Mouse (Mus musculus): ENCODE data around the gene Pycr2. TPM values are rescaled to one million over a fixed set of nuclear protein-coding genes. Genes with fewer than 3 reads are reported as not detected.
"Not testable (repeated sequence)": the region's sequence is repeated elsewhere in the genome, so short reads cannot be mapped to it uniquely, and the experiment has no call there.

Pycr2 gene
- polyA plus RNA-seq, 1 experiment from 2014 or later = 64.3 TPM

GRCm38 (mm10) chr1:180924737-180925136 lies 20.6 kb downstream of the Pycr2 start:
- Histone ChIP-seq H3K27me3 (ENCODE audit: control insufficient read depth, insufficient read depth, low read length) (no peaks in the 10 kb centered on the region), H3K4me1 (ENCODE audit: control insufficient read depth, insufficient read depth, low read length) (no peaks in the 10 kb centered on the region), H3K9ac (ENCODE audit: low read depth, low read length) (no peak overlapping the region), H3K4me2 (no peak overlapping the region), H3K27ac (ENCODE audit: low read depth, low read length) (no peak overlapping the region), H3K4me3 (ENCODE audit: low read depth, low read length) (no peak overlapping the region), H3K36me3 (ENCODE audit: control insufficient read depth, insufficient read depth, low read length) (no peaks in the 10 kb centered on the region), H3K9me3 (replicated peaks; ENCODE audit: control insufficient read depth, low read length) (no peaks in the 10 kb centered on the region)
- ATAC-seq (replicated peaks; ENCODE audit: insufficient number of reproducible peaks, low FRiP score, low TSS enrichment) = no peak
- 38% methylated on average over 2 of the region's 2 CpGs for WGBS (ENCODE audit: insufficient replicate concordance)

GRCm38 (mm10) chr1:180926286-180926685 lies 22.2 kb downstream of the Pycr2 start:
- 56% methylated on average over 4 of the region's 4 CpGs for WGBS (ENCODE audit: insufficient replicate concordance)
- ATAC-seq (replicated peaks; ENCODE audit: insufficient number of reproducible peaks, low FRiP score, low TSS enrichment) = no peak
- H3K9me3 ChIP-seq (replicated peaks; ENCODE audit: control insufficient read depth, low read length) = no peaks in the 10 kb centered on the region

GRCm38 (mm10) chr1:180929599-180929998 lies 25.5 kb downstream of the Pycr2 start:
- Histone ChIP-seq H3K4me3 (ENCODE audit: low read depth, low read length) (no peak overlapping the region), H3K4me2 (no peak overlapping the region), H3K9me3 (replicated peaks; ENCODE audit: control insufficient read depth, low read length) (no peaks in the 10 kb centered on the region), H3K36me3 (ENCODE audit: control insufficient read depth, insufficient read depth, low read length) (no peaks in the 10 kb centered on the region), H3K27me3 (ENCODE audit: control insufficient read depth, insufficient read depth, low read length) (peaks cover 16% of the 10 kb centered on the region), H3K4me1 (ENCODE audit: control insufficient read depth, insufficient read depth, low read length) (no peaks in the 10 kb centered on the region), H3K27ac (ENCODE audit: low read depth, low read length) (no peak overlapping the region), H3K9ac (ENCODE audit: low read depth, low read length) (no peak overlapping the region)
- ATAC-seq (replicated peaks; ENCODE audit: insufficient number of reproducible peaks, low FRiP score, low TSS enrichment) = no peak
- 19% methylated on average over 2 of the region's 2 CpGs for WGBS (ENCODE audit: insufficient replicate concordance)

More at GRCm38 (mm10) chr1:180926286-180926685, 22.2 kb downstream of the Pycr2 start:
- H3K4me2 ChIP-seq = no peak overlapping the region
- no peak overlapping the region for H3K9ac ChIP-seq (ENCODE audit: low read depth, low read length)
- no peaks in the 10 kb centered on the region for H3K4me1 ChIP-seq (ENCODE audit: control insufficient read depth, insufficient read depth, low read length)
- no peak overlapping the region for H3K4me3 ChIP-seq (ENCODE audit: low read depth, low read length)
- no peaks in the 10 kb centered on the region for H3K27me3 ChIP-seq (ENCODE audit: control insufficient read depth, insufficient read depth, low read length)
- no peaks in the 10 kb centered on the region for H3K36me3 ChIP-seq (ENCODE audit: control insufficient read depth, insufficient read depth, low read length)
- no peak overlapping the region for H3K27ac ChIP-seq (ENCODE audit: low read depth, low read length)

- Histone ChIP-seq H3K4me2 (no peak overlapping the region), H3K9ac (ENCODE audit: low read depth, low read length) (no peak overlapping the region), H3K9me3 (replicated peaks; ENCODE audit: control insufficient read depth, low read length) (no peaks in the 10 kb centered on the region), H3K27ac (ENCODE audit: low read depth, low read length) (no peak overlapping the region), H3K27me3 (ENCODE audit: control insufficient read depth, insufficient read depth, low read length) (peaks cover 31% of the 10 kb centered on the region), H3K4me3 (ENCODE audit: low read depth, low read length) (no peak overlapping the region), H3K4me1 (ENCODE audit: control insufficient read depth, insufficient read depth, low read length) (no peaks in the 10 kb centered on the region), H3K36me3 (ENCODE audit: control insufficient read depth, insufficient read depth, low read length) (no peaks in the 10 kb centered on the region)
- 76% methylated on average over 3 of the region's 3 CpGs for WGBS (ENCODE audit: insufficient replicate concordance)
- no peak for ATAC-seq (replicated peaks; ENCODE audit: insufficient number of reproducible peaks, low FRiP score, low TSS enrichment)
Measured at GRCm38 (mm10) chr1:180931106-180931505, 27.0 kb downstream of the Pycr2 start.

- Histone ChIP-seq H3K27ac (ENCODE audit: low read depth, low read length) (no peak overlapping the region), H3K36me3 (ENCODE audit: control insufficient read depth, insufficient read depth, low read length) (no peaks in the 10 kb centered on the region), H3K4me3 (ENCODE audit: low read depth, low read length) (no peak overlapping the region), H3K9me3 (replicated peaks; ENCODE audit: control insufficient read depth, low read length) (no peaks in the 10 kb centered on the region), H3K27me3 (ENCODE audit: control insufficient read depth, insufficient read depth, low read length) (peaks cover 41% of the 10 kb centered on the region), H3K9ac (ENCODE audit: low read depth, low read length) (no peak overlapping the region), H3K4me2 (no peak overlapping the region), H3K4me1 (ENCODE audit: control insufficient read depth, insufficient read depth, low read length) (no peaks in the 10 kb centered on the region; the same call in 1 of the 2 replicates)
- no peak for ATAC-seq (replicated peaks; ENCODE audit: insufficient number of reproducible peaks, low FRiP score, low TSS enrichment)
- 22% methylated on average over 6 of the region's 6 CpGs for WGBS (ENCODE audit: insufficient replicate concordance)
Measured at GRCm38 (mm10) chr1:180933659-180934058, 29.6 kb downstream of the Pycr2 start.

GRCm38 (mm10) chr1:180934467-180935419 lies 30.6 kb downstream of the Pycr2 start, which contains the start of gene Lefty1:
Lefty1 (plus strand) TSS chr1:180935022.
- Histone ChIP-seq H3K27me3 (ENCODE audit: control insufficient read depth, insufficient read depth, low read length) (peaks cover 41% of the 10 kb centered on the region), H3K4me3 (ENCODE audit: low read depth, low read length) (no peak within 1 kb of the TSS), H3K9me3 (replicated peaks; ENCODE audit: control insufficient read depth, low read length) (no peaks in the 10 kb centered on the region), H3K4me1 (ENCODE audit: control insufficient read depth, insufficient read depth, low read length) (no peaks in the 10 kb centered on the region; the same call in 1 of the 2 replicates), H3K27ac (ENCODE audit: low read depth, low read length) (no peak within 1 kb of the TSS), H3K4me2 (no peak within 1 kb of the TSS), H3K9ac (ENCODE audit: low read depth, low read length) (no peak within 1 kb of the TSS), H3K36me3 (ENCODE audit: control insufficient read depth, insufficient read depth, low read length) (no peaks in the 10 kb centered on the region)
- WGBS (ENCODE audit: insufficient replicate concordance) = 11% methylated on average over 21 of the region's 21 CpGs
- no peak for ATAC-seq (replicated peaks; ENCODE audit: insufficient number of reproducible peaks, low FRiP score, low TSS enrichment)

GRCm38 (mm10) chr1:180936610-180937398 lies 32.7 kb downstream of the Pycr2 start:
- Histone ChIP-seq H3K9ac (ENCODE audit: low read depth, low read length) (0 out of 2 replicates have a peak overlapping the region, but pooled peaks have one; percentile 43), H3K4me3 (ENCODE audit: low read depth, low read length) (peak overlapping the region; percentile 36), H3K4me2 (peak overlapping the region; percentile 65), H3K27me3 (ENCODE audit: control insufficient read depth, insufficient read depth, low read length) (peaks cover 44% of the 10 kb centered on the region)
- H3K27ac ChIP-seq (ENCODE audit: low read depth, low read length); H3K36me3 ChIP-seq (ENCODE audit: control insufficient read depth, insufficient read depth, low read length); H3K9me3 ChIP-seq (replicated peaks; ENCODE audit: control insufficient read depth, low read length); H3K4me1 ChIP-seq (ENCODE audit: control insufficient read depth, insufficient read depth, low read length): not testable (repeated sequence)
- peak; percentile 82; the same call in 1 of the 2 replicates for ATAC-seq (replicated peaks; ENCODE audit: insufficient number of reproducible peaks, low FRiP score, low TSS enrichment)
- 2% methylated on average over 35 of the region's 41 CpGs for WGBS (ENCODE audit: insufficient replicate concordance)

GRCm38 (mm10) chr1:180937631-180938030 lies 33.5 kb downstream of the Pycr2 start:
- not testable (repeated sequence) for H3K27ac ChIP-seq (ENCODE audit: low read depth, low read length); H3K4me3 ChIP-seq (ENCODE audit: low read depth, low read length); H3K4me1 ChIP-seq (ENCODE audit: control insufficient read depth, insufficient read depth, low read length); H3K36me3 ChIP-seq (ENCODE audit: control insufficient read depth, insufficient read depth, low read length); ATAC-seq (replicated peaks; ENCODE audit: insufficient number of reproducible peaks, low FRiP score, low TSS enrichment); H3K9me3 ChIP-seq (replicated peaks; ENCODE audit: control insufficient read depth, low read length); H3K9ac ChIP-seq (ENCODE audit: low read depth, low read length)
- Histone ChIP-seq H3K4me2 (peak overlapping the region; percentile 65; the same call in 1 of the 2 replicates), H3K27me3 (ENCODE audit: control insufficient read depth, insufficient read depth, low read length) (peaks cover 44% of the 10 kb centered on the region)
- 26% methylated on average over 13 of the region's 13 CpGs for WGBS (ENCODE audit: insufficient replicate concordance)

Data from heart, embryonic 11.5 days (tissue).